Mouse (Mus musculus) lung, postnatal 0 days (tissue): ENCODE measurements around the gene Alkbh6.

ENCODE experiments used
- CTCF ChIP-seq: IDR thresholded peaks from 2 replicates; pipeline ENCODE4 v1.5.1; 2016; ENCODE audit warnings: antibody characterized with exemption, mild to moderate bottlenecking
- EP300 ChIP-seq: IDR thresholded peaks from 2 replicates; pipeline ENCODE4 v1.6.1; 2016; ENCODE audit warnings: antibody characterized with exemption, mild to moderate bottlenecking, control low read depth

GRCm38 (mm10) chr7:30335688-30336087 is 27.2 kb downstream of the Alkbh6 start:
- TF ChIP-seq EP300: no peak
- TF ChIP-seq CTCF: no peak
